Mouse (Mus musculus) heart, postnatal 25 days (tissue): Measurements from ENCODE around the gene D630023F18Rik. TPM values are rescaled to one million over a fixed set of nuclear protein-coding genes. Genes with fewer than 3 reads are reported as not detected.

Source experiments
- DNase-seq: peaks from one replicate; pipeline ENCODE4 v3.0.0; 2022; ENCODE audit warnings: low spot score
- intact Hi-C: fragments of 180-260 bp; cut with DNase I; formaldehyde crosslinking; loops from one replicate; pipeline ENCODE4 v1.15.1; 2025
- total RNA-seq, 2 experiments: library from RNA; stranded (reverse); gene quantifications; 2 replicates each; pipeline ENCODE4 v1.2.3; 2021

D630023F18Rik gene
- total RNA-seq, result not detected

DNA sequence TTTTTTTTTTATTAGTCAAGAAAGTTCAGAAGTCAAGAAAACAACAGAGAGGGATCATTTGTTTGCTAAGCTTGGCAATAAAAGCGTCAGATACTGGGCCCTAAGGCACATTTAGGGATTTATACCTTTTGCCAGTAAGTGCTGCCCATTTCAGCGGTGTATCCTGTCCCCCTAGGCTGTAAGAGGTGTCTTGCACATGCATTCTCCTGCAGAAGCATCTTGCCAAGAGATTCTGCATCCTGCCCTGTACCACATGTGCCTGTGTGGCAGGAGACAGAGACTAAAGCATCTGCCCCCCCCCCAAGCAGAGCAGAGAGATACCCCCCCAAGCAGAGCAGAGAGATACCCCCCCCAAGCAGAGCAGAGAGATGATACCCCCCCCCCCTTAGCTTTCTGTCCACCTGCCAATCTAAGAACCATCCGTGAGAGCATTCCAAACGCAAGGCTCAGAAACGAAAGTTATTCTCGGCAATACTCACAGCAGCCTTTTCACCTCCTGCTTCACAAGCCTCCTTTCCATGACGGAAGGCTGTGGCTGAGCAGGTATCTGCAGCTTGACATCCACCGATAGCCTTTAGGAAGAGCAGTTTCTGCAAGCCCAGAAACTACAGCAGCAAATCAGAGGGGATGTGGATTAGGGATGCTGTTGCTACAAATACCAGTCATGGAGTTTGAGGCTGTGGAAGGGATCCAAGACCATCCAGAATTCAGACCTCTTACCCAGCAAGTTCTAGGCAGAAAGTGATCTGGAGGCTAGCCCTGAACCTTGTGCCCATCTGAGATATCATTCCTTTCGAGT, at the start of gene D630023F18Rik:
TSS of gene D630023F18Rik (minus strand) at position 641 of the 799 bp plus-strand sequence.
- intact Hi-C loops, result no loop called here
- DNase-seq, result no peak

DNA sequence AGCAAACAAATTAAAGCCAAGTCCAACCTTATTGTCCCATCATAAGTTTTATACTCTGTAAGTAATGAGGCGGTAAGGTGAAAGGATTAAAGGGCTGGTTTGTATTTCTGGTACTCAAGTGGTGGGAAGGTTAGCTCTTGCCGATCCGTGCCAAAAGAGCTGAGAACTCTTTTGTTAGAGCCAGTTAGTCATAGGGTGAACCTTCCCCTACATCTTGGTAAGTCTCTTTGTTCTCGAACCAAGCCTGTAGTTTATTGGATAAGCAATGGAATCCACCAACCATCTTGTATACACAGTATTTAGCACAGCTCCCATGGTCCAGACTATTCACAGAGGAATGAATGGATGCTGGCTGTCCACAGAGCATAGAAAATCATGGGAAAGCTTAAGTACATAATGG, 48.6 kb upstream of the D630023F18Rik start:
- intact Hi-C loops, result no loop called here
- DNase-seq, result no peak

DNA sequence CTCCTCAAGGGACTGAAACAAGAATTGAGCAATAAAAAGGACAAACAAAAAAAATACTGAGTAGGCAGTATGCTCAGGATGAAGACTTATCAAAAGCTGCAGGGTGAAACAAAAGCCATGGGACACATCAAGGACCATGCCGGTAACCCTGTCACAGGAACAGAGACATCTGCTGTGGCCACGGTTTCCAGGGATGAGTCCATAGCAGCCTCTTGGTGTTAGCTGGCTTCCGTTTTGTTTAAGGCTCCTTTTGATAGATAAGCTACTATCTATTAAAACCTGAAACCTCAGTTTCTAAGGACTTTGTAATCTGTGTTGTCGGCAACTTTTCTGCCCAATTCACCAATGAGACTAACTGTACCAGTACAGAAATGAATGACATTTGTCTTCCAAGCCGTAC, 46.9 kb upstream of the D630023F18Rik start:
- no peak for DNase-seq
- intact Hi-C loops, result no loop called here

DNA sequence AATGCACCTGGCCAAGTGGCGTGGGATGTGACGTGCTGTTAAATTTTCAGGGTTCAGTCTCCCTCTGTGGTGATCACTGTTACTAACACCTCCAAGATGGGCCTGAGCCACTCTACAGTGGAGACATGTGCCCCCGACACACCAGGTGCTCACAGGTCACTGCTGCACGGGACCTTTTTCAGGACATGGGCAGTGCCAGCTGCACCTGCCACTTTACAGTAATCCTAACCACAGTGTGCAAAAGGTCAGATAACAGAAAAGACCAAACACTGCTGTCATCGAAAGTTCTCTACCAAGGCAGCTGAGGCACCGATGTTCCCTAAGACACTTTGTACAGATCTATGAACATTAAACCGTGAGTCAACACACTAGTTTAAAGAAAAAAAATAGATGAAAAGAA, 46.5 kb upstream of the D630023F18Rik start:
- intact Hi-C loops, result no loop called here
- DNase-seq, result no peak

DNA sequence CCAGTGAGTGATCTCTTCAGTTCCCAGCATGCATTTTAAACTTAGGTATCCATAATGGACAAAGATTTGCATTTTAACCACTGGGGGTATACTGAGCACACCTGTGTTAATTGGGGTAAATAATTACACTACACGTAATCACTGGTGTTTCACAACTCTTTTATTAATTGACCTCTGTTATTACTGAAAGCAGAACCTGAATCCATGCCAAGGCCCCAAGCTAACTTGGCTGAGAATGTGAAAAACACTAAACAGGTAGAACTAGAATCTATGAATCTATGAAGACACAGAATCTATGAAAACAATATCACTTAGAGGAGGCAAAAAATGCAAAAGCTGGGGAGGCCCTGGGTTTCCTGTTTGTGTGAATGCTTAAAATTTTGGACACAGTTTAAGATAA, 44.5 kb upstream of the D630023F18Rik start:
- no peak for DNase-seq
- intact Hi-C loops, result no loop called here

DNA sequence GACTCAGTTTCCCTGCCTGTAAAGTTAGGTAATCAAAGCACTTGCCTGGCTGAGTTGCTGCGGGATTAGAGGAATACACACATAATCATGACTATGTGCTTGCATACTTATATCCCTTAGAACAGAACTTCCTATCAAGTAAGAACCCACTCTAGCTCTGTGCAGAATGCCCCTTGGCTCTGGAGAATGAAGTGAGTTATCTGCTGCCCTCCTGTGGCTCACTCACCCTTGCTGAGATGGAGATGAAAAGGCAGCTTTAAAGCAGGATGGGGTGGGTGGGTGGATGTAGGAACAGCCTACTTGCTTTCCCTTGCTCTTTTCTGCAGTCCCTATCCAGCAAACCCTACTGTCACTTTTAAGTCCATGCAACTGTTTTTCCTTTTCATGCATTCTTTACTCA, 39.2 kb upstream of the D630023F18Rik start:
- intact Hi-C loops, result no loop called here
- DNase-seq, result no peak

DNA sequence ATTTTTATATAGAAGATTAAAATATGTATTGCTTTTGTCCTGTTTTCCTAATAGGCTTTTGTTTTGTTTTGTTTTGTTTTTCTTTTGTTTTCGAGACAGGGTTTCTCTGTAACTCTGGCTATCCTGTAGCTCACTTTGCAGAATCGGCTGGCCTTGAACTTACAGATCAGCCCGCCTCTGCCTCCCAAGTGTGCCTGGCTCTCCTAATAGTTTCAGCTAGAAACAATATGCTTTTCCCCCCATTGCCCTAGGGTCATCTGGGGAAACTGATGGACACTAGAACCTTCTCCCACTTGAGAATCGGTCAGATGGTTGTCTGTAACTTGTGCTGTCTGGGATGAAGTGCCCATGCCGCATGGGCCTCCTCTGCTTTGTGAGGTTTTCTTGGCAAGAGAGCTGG, 33.1 kb upstream of the D630023F18Rik start:
- intact Hi-C loops, result no loop called here
- no peak for DNase-seq

DNA sequence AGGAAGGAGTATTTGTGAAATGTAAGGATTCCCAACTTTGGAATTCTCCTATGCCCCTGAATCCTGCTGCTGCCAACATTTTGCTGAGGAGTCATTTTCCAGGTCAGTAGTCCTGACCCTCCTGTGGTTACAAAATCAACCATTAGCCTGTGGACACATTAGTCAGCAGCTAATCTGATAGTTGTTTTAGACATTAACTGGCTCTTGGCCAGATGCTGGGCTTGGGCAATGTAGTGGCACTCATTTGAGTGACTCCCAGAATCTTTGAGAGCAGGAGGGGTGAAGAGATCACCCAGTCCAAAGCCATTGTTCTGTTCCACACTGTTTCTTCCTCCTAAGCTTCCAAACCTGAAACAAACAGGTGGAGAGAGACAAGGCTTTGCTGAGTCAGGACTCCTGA, 31.8 kb upstream of the D630023F18Rik start:
- DNase-seq, result no peak
- intact Hi-C loops, result no loop called here

DNA sequence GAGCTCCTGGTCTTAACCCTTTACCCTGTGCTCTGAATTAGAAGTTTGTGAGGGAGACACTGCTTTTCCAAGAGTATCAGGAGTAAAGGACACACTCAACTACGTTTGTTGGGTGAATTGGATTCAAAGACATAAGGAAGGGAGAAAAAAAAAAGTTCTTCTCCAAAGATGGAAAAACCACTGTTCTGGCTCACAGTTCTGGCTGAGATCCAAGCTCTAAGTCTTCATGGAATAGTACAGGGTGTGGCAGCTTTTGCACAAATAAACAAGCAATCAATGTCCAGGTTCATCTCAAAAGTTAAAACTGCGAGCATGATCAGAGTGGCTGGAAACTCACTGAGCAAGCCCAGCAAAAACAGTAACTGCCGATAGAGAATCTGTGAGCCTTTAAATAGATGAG, 25.0 kb upstream of the D630023F18Rik start:
- intact Hi-C loops, result no loop called here
- no peak for DNase-seq

DNA sequence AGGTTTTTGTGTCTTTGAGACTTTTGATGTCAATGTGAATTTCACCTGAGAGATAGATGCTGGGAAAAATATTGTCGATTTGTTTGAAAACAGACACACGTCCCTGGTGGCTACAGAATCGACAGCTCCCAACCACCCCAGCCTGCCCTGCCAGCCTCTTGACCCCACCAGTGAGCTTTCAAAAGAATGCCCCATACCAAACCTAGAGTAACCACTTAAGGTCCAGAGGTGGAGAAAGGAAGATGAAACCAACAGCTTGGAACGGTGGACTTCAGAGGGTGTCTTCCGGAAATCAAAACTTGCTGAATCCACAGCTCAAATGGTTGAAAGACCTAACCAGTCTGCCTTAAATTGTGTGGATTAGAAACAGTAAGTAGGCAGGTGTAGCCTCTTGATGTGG, 24.3 kb upstream of the D630023F18Rik start:
- no peak for DNase-seq
- intact Hi-C loops, result no loop called here

DNA sequence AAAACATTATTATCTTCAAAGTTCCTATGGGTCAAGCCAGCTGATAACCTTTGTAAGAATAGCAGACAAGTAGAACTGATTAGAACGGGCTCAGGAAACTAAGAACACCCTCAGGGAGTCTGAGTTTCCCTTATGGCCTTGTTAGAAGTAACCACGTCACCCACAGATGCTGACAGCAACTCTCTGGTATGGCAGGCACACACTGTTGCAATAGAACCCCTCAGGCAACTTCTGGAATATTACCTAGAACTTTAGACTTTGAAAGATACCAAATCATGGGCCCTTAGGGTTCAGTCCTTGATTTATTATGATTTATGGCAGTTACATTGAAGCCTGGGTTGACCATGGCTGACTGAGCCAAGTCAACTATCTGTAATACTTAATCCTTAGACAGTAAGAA, 23.6 kb upstream of the D630023F18Rik start:
- DNase-seq, result no peak
- intact Hi-C loops, result no loop called here

DNA sequence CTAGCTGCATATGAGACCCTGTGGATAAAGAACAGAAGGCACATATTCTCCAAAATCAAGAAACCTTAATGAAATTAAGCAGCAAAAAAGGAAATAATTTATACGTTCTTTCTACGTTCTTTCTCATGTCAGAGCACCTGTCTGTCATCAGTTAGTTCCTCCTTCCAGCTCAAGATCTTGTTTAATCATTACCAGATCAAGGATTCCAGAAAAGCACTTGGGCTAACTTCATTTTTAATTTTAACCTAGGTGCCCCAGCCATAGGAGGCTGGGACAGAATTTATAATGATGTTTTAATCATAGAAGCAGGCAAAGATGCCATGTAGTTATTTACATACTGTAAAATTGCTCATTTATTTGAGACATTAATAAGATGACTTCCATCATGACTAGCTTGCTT, 21.8 kb upstream of the D630023F18Rik start:
- no peak for DNase-seq

DNA sequence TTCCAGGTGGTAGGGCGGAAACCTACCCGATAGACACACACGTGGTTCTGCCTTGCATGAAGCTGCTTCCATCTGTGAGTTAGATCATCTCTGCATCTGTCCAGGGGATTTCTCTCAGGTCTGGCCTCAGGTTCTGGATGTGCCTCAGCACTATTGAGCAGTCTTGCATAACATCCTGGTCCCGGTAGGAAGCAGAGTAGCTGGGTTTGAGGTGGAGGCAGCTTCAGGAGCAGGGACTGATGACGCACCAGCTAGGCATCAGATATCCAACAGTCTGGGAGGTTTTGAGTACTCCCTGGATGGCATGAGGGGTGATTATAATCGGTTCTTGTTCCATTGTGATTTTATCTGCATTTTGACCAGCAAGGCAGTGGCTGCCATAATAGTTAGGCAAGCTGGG, 14.5 kb upstream of the D630023F18Rik start:
- intact Hi-C loops, result no loop called here
- no peak for DNase-seq

More for the DNA sequence above, 21.8 kb upstream of the D630023F18Rik start:
- intact Hi-C loops, result no loop called here

DNA sequence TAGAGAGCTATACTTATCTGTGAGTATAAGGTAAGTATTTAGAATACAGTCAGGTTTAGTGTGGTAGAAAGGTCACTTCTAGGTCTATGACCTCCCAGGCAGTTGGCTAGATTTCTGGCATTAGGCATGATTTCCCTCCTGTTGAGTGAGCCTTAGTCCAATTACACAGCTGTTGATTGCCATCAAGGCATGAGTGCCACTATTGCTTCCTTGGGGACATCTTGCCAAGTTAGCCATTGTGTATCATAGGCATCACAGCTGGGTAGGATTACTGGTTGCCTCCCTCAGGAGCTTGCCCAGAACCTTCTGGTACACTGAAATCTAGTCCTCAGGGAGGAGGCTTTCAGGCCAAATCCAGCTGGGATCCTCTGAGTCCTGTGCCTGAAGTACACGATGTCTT, 9.8 kb upstream of the D630023F18Rik start:
- no peak for DNase-seq
- intact Hi-C loops, result no loop called here

DNA sequence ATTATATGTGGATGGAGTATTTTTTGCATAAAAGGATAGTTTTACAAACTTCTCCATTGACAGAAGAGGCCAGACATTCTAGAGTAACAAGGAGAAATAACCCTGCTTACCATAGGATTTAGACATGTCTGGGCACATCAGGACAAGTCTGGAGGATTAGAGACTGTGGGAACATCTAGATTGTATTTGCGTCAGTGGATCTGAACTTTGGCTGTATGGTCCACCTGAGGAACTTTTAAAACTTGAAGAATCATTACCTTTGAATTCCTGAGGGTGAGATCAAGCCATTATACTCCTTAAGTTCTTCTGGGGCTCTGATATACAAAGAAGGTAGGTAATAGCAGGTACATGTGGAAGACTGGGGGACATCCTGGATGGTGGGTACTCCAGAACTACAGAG, 8.7 kb upstream of the D630023F18Rik start:
- intact Hi-C loops, result no loop called here
- no peak for DNase-seq

DNA sequence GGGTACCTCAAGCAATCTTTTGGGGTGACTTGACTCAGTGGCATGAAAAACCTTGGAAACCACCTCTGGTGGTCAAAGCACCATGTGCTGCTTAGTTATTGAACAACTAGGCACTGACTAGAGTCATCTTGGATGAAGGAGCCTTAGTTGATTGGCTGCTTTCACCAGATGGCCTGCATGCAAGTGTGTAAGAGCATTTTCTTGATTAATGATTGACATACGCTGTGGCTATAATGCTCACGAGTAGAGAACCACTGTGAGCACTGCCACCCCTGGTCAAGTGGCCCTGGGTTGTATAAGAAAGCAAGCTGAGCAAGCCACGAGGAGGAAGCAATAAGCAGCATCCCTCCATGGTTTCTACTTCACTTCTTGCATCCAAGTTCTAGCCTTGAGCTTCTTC, 7.2 kb upstream of the D630023F18Rik start:
- DNase-seq, result no peak
- intact Hi-C loops, result no loop called here

DNA sequence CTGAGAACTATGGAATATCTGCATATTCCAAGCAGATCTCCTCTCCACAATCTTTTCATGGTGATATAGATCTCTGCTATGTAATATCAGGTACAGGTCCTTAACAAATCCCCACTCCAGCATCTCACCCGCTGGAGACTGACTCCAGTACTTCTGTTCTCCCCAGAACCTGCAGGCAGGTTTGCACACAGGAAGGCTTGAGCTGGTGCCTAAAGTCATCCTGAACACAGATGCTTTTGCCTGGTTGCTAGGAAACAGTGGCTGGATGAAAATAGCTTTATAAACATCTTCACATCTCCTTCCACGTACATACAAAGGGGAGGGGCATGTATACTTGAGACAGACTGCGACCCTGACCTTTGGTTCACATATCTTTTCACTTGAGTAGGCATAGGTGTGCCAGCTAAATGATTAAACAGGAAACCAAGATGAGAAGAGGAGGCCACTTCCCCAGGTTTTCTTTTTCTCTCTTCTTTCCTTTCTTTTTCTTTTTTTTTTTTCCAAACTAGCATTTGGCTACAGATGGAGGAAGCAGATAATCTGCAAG, 6.7 kb upstream of the D630023F18Rik start:
- intact Hi-C loops, result no loop called here
- DNase-seq, result no peak

DNA sequence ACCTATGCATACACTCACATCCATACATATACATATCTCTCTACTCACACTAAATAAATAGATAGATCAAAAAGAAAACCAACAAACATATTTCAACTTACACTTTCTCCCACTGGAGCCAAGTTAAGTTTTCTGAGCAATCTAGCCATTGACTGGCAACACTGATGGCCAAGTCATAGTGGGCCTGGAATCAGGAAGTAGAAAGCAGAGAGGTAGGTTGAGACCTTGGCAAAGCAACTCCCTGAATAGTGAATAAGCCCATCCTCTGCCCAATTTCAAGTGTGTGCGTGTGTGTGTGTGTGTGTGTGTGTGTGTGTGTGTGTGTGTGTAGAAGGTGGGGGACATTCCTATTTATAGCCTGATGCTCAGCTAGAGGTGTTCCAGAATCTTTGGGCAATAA, 3.6 kb downstream of the D630023F18Rik start, which contains the start of gene Gm28845:
TSS of gene Gm28845 (minus strand) at position 121 of the 400 bp plus-strand sequence.
- intact Hi-C loops, result no loop called here
- DNase-seq, result no peak

DNA sequence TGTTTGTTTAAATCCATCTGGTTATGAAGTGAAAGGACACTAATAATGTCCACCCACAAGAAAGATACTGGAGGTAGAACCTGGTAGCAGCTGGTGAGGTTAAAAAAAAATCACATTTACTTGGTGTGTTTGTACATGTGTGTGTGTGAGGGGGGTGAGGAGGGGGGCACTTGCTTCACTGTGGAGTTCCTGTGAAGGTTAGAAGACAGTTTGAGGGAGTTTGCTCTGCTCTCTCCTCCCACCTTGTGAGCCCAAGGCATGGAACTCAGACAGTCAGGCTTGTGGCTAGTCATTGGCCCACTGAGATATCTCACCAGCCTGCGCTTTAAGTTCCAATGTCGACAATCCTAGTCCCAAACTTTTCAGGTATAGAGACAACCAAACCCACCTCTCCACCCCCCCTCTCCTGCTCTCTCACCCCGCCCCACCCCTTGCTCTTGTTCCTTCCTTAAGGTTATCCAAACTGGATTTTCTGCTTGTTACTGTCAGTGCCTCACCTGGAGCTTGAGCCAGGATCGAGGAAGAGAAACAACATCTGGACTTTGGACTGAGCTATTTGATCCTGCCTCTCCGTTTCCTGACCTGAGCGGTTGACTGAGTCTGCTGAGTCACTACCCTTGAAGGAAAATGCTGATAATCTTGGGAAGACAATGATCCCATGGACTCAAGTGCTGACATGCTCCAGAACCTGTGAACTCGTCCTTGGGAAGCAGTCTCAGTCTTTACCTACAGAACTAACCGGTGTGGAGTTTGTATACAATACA, 4.7 kb downstream of the D630023F18Rik start:
- DNase-seq, result no peak

DNA sequence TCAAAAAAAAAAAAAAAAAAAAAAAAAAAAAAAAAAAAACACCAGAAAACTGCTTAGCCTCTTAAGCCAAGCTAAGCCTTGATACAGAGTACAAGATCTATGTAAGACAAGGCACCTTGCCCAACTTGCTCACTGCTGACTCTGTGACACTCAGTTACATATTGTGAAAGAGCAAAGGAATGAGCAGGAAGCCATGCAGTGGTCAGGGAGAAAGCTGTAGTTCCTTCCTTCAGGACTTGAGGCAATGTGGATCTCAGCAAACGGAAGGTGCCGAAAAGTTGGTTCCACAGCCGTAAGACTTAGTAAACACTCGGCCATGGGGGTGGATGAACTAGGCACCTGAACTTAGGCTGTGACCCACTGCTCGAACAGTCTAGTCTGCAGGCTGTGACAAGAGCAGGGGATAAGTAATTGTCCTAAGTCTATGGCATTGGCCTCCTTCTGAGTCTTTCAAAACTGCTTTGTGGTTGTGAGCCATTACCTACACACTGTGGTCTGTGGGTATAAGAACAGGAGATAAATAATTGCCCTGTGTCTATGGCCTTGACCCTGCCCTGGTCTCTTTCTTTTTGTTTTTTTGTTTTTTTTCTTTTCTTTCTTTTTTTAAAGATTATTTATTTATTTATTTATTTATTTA, 9.4 kb downstream of the D630023F18Rik start:
- DNase-seq, result no peak
- intact Hi-C loops, result loop anchor here (2.0 kb wide), 1 partner anchor 65 kb away; no protein-coding TSS in a partner anchor

More for the DNA sequence above, 4.7 kb downstream of the D630023F18Rik start:
- intact Hi-C loops, result no loop called here
